Mouse (Mus musculus): ENCODE measurements at regions not wholly inside any gene's neighbourhood (a gene's known extent, or its start where the extent isn't known, plus 50 kb on each side); places are given as distances from the start of the nearest gene placed in this dataset.
A peak's percentile ranks its signal among the peaks of the same experiment; 100 is the strongest.

GRCm38 (mm10) chr3:131698070-131698750 lies 133.6 kb downstream of the Papss1 start:
- H3K27me3 ChIP-seq (ENCODE audit: control insufficient read depth, insufficient read depth, low read length), result no peaks in the 10 kb centered on the region
- no peak overlapping the region for H3K9ac ChIP-seq (replicated peaks; ENCODE audit: low read length)
- H3K4me1 ChIP-seq (ENCODE audit: control insufficient read depth, insufficient read depth, low read length), result no peaks in the 10 kb centered on the region
- no peak overlapping the region for H3K27ac ChIP-seq (replicated peaks; ENCODE audit: low read depth, low read length)
- H3K36me3 ChIP-seq (ENCODE audit: control insufficient read depth, insufficient read depth, low read length), result no peaks in the 10 kb centered on the region
- no peaks in the 10 kb centered on the region for H3K9me3 ChIP-seq (ENCODE audit: control insufficient read depth, low read length)
- no peak overlapping the region for H3K4me3 ChIP-seq (replicated peaks; ENCODE audit: low read depth, low read length)
- 87% methylated on average over 3 of the region's 3 CpGs for WGBS
- ATAC-seq (ENCODE audit: low FRiP score, low TSS enrichment) (no peak), DNase-seq (no peak)
- H3K4me2 ChIP-seq (ENCODE audit: low read length), result no peak overlapping the region

- no peak overlapping the region for H3K4me3 ChIP-seq (replicated peaks; ENCODE audit: low read depth, low read length)
- no peak overlapping the region for H3K27ac ChIP-seq (replicated peaks; ENCODE audit: low read depth, low read length)
- no peaks in the 10 kb centered on the region for H3K9me3 ChIP-seq (ENCODE audit: control insufficient read depth, low read length)
- H3K4me2 ChIP-seq (ENCODE audit: low read length), result no peak overlapping the region
- DNase-seq, result peak; percentile 46
- ATAC-seq (ENCODE audit: low FRiP score, low TSS enrichment), result no peak
- no peaks in the 10 kb centered on the region for H3K27me3 ChIP-seq (ENCODE audit: control insufficient read depth, insufficient read depth, low read length)
- no peak overlapping the region for H3K9ac ChIP-seq (replicated peaks; ENCODE audit: low read length)
- H3K4me1 ChIP-seq (ENCODE audit: control insufficient read depth, insufficient read depth, low read length), result no peaks in the 10 kb centered on the region
- no peaks in the 10 kb centered on the region for H3K36me3 ChIP-seq (ENCODE audit: control insufficient read depth, insufficient read depth, low read length)
Observed at GRCm38 (mm10) chr3:131703134-131703533, 138.6 kb downstream of the Papss1 start.

DNA sequence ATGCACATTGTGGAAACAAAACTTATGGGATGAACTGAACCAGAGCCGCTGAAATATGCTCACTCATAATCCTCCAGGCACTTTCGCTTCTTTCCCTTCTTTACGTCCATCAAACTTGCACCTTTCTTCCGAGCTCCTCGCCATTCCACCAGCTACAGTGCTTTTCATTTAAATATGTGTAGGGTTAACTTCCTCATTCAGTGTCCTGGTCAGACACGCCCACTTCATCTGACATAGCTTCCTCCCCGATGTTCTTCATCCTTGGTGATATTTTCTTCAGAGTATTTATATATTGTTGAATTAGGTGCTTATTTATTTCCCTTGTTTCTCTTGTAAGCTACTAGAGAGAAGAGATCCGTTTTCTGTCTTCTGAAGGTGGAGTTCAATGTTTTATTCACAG lies 149.0 kb downstream of the Papss1 start:
- ATAC-seq (ENCODE audit: low FRiP score, low TSS enrichment) (no peak), DNase-seq (no peak)
- Histone ChIP-seq H3K4me2 (ENCODE audit: low read length) (no peak overlapping the region), H3K27me3 (ENCODE audit: control insufficient read depth, insufficient read depth, low read length) (no peaks in the 10 kb centered on the region), H3K4me3 (replicated peaks; ENCODE audit: low read depth, low read length) (no peak overlapping the region), H3K9ac (replicated peaks; ENCODE audit: low read length) (no peak overlapping the region), H3K36me3 (ENCODE audit: control insufficient read depth, insufficient read depth, low read length) (no peaks in the 10 kb centered on the region), H3K9me3 (ENCODE audit: control insufficient read depth, low read length) (no peaks in the 10 kb centered on the region), H3K27ac (replicated peaks; ENCODE audit: low read depth, low read length) (no peak overlapping the region), H3K4me1 (ENCODE audit: control insufficient read depth, insufficient read depth, low read length) (no peaks in the 10 kb centered on the region)
- WGBS, result 92% methylated on average over 8 of the region's 8 CpGs

GRCm38 (mm10) chr3:131718761-131719160 lies 154.2 kb downstream of the Papss1 start:
- no peak for ATAC-seq (ENCODE audit: low FRiP score, low TSS enrichment)
- Histone ChIP-seq H3K4me3 (replicated peaks; ENCODE audit: low read depth, low read length) (no peak overlapping the region), H3K36me3 (ENCODE audit: control insufficient read depth, insufficient read depth, low read length) (no peaks in the 10 kb centered on the region)

GRCm38 (mm10) chr3:131728618-131729017 lies 164.1 kb downstream of the Papss1 start:
- H3K4me1 ChIP-seq (ENCODE audit: control insufficient read depth, insufficient read depth, low read length), result no peaks in the 10 kb centered on the region
- no peaks in the 10 kb centered on the region for H3K9me3 ChIP-seq (ENCODE audit: control insufficient read depth, low read length)
- no peak overlapping the region for H3K27ac ChIP-seq (replicated peaks; ENCODE audit: low read depth, low read length)
- H3K4me3 ChIP-seq (replicated peaks; ENCODE audit: low read depth, low read length), result no peak overlapping the region
- H3K4me2 ChIP-seq (ENCODE audit: low read length), result no peak overlapping the region
- ATAC-seq (ENCODE audit: low FRiP score, low TSS enrichment), result no peak
- H3K27me3 ChIP-seq (ENCODE audit: control insufficient read depth, insufficient read depth, low read length), result no peaks in the 10 kb centered on the region
- H3K36me3 ChIP-seq (ENCODE audit: control insufficient read depth, insufficient read depth, low read length), result no peaks in the 10 kb centered on the region
- DNase-seq, result no peak
- H3K9ac ChIP-seq (replicated peaks; ENCODE audit: low read length), result no peak overlapping the region
- 93% methylated on average over 3 of the region's 3 CpGs for WGBS

More at GRCm38 (mm10) chr3:131718761-131719160, 154.2 kb downstream of the Papss1 start:
- no peaks in the 10 kb centered on the region for H3K9me3 ChIP-seq (ENCODE audit: control insufficient read depth, low read length)
- WGBS, result 93% methylated on average over 8 of the region's 8 CpGs
- H3K4me1 ChIP-seq (ENCODE audit: control insufficient read depth, insufficient read depth, low read length), result no peaks in the 10 kb centered on the region
- no peak for DNase-seq
- no peak overlapping the region for H3K9ac ChIP-seq (replicated peaks; ENCODE audit: low read length)
- H3K4me2 ChIP-seq (ENCODE audit: low read length), result no peak overlapping the region
- no peaks in the 10 kb centered on the region for H3K27me3 ChIP-seq (ENCODE audit: control insufficient read depth, insufficient read depth, low read length)
- no peak overlapping the region for H3K27ac ChIP-seq (replicated peaks; ENCODE audit: low read depth, low read length)

- no peaks in the 10 kb centered on the region for H3K4me1 ChIP-seq (ENCODE audit: control insufficient read depth, insufficient read depth, low read length)
- H3K4me3 ChIP-seq (replicated peaks; ENCODE audit: low read depth, low read length), result no peak overlapping the region
- H3K4me2 ChIP-seq (ENCODE audit: low read length), result no peak overlapping the region
- H3K27me3 ChIP-seq (ENCODE audit: control insufficient read depth, insufficient read depth, low read length), result no peaks in the 10 kb centered on the region
- H3K9me3 ChIP-seq (ENCODE audit: control insufficient read depth, low read length), result no peaks in the 10 kb centered on the region
- WGBS, result 86% methylated on average over 6 of the region's 6 CpGs
- no peaks in the 10 kb centered on the region for H3K36me3 ChIP-seq (ENCODE audit: control insufficient read depth, insufficient read depth, low read length)
- DNase-seq (no peak), ATAC-seq (ENCODE audit: low FRiP score, low TSS enrichment) (no peak)
- H3K9ac ChIP-seq (replicated peaks; ENCODE audit: low read length), result no peak overlapping the region
- H3K27ac ChIP-seq (replicated peaks; ENCODE audit: low read depth, low read length), result no peak overlapping the region
Observed at GRCm38 (mm10) chr3:131734226-131734625, 169.7 kb downstream of the Papss1 start.

GRCm38 (mm10) chr3:131737461-131737860 lies 172.9 kb downstream of the Papss1 start:
- no peak overlapping the region for H3K4me2 ChIP-seq (ENCODE audit: low read length)
- H3K36me3 ChIP-seq (ENCODE audit: control insufficient read depth, insufficient read depth, low read length), result no peaks in the 10 kb centered on the region
- WGBS, result 67% methylated on average over 6 of the region's 6 CpGs
- H3K9ac ChIP-seq (replicated peaks; ENCODE audit: low read length), result no peak overlapping the region
- H3K27ac ChIP-seq (replicated peaks; ENCODE audit: low read depth, low read length), result no peak overlapping the region
- ATAC-seq (ENCODE audit: low FRiP score, low TSS enrichment), result no peak
- H3K9me3 ChIP-seq (ENCODE audit: control insufficient read depth, low read length), result no peaks in the 10 kb centered on the region
- no peaks in the 10 kb centered on the region for H3K27me3 ChIP-seq (ENCODE audit: control insufficient read depth, insufficient read depth, low read length)
- H3K4me1 ChIP-seq (ENCODE audit: control insufficient read depth, insufficient read depth, low read length), result no peaks in the 10 kb centered on the region
- peak; percentile 7 for DNase-seq
- no peak overlapping the region for H3K4me3 ChIP-seq (replicated peaks; ENCODE audit: low read depth, low read length)

DNA sequence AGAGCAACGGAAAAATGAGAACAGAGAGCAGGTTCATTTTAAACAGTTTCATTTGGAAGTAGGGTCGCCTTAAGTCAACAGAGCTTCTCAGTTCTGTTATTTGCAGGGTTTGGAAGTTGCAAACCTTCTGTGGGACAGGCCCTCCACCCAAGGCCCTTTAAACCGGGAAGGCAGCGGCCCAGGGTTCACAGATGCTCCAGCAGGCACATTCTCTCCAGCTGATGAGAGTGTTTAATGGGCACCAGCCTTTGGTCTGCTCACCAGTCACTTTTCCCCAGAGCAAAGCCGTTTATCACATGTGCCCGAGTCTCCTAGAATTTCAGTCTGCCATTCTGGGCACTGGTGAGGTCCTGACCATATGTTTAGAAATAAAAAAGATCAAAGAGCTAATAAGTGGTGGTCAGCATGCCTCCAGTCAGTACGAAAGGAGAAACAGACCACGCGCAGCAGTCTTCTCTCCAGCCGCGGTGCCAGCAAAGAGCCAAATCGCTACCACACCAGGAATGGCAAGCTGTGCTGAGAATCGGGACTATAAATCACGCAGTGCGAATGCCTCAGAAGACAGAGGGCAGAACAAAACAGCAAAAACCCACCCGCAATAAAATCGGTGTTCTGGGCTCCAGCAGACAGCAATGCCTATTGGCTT lies 173.5 kb downstream of the Papss1 start:
- Histone ChIP-seq H3K36me3 (ENCODE audit: control insufficient read depth, insufficient read depth, low read length) (no peaks in the 10 kb centered on the region), H3K9me3 (ENCODE audit: control insufficient read depth, low read length) (no peaks in the 10 kb centered on the region), H3K9ac (replicated peaks; ENCODE audit: low read length) (no peak overlapping the region), H3K4me2 (ENCODE audit: low read length) (no peak overlapping the region), H3K4me1 (ENCODE audit: control insufficient read depth, insufficient read depth, low read length) (no peaks in the 10 kb centered on the region), H3K4me3 (replicated peaks; ENCODE audit: low read depth, low read length) (no peak overlapping the region), H3K27me3 (ENCODE audit: control insufficient read depth, insufficient read depth, low read length) (no peaks in the 10 kb centered on the region), H3K27ac (replicated peaks; ENCODE audit: low read depth, low read length) (no peak overlapping the region)
- ATAC-seq (ENCODE audit: low FRiP score, low TSS enrichment), result no peak
- 93% methylated on average over 17 of the region's 17 CpGs for WGBS
- DNase-seq, result no peak

DNA sequence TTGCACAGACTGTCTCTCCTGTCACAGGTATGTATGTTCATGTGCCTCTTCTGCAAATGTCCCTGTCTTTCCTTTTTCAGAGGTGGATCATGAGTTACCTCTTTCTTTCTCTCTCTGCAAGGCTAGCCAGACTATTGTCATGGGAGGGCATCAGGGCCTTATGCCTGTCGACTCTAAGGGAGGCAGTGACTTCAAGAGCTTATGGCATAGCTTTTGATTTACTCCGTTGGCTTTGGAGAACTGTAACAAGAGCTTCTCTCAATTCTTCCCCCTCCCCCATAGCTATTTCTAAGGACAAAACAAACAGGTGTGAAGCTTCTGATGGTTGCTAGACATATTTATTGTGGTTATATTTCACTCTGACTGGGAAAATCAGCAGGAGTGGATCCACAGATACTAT lies 191.0 kb downstream of the Papss1 start:
- Histone ChIP-seq H3K36me3 (ENCODE audit: control insufficient read depth, insufficient read depth, low read length) (no peaks in the 10 kb centered on the region), H3K4me2 (ENCODE audit: low read length) (no peak overlapping the region), H3K27ac (replicated peaks; ENCODE audit: low read depth, low read length) (no peak overlapping the region), H3K4me3 (replicated peaks; ENCODE audit: low read depth, low read length) (no peak overlapping the region), H3K4me1 (ENCODE audit: control insufficient read depth, insufficient read depth, low read length) (no peaks in the 10 kb centered on the region), H3K9ac (replicated peaks; ENCODE audit: low read length) (no peak overlapping the region), H3K9me3 (ENCODE audit: control insufficient read depth, low read length) (peaks cover 7% of the 10 kb centered on the region), H3K27me3 (ENCODE audit: control insufficient read depth, insufficient read depth, low read length) (no peaks in the 10 kb centered on the region)
- ATAC-seq (ENCODE audit: low FRiP score, low TSS enrichment) (no peak), DNase-seq (no peak)
- 63% methylated on average over 2 of the region's 2 CpGs for WGBS

Data from midbrain, embryonic 14.5 days (tissue).